Mouse (Mus musculus): ENCODE measurements around the gene Cox17. TPM values are rescaled to one million over a fixed set of nuclear protein-coding genes. Genes with fewer than 3 reads are reported as not detected.

The Cox17 gene
- polyA plus RNA-seq, 1 experiment from 2014 or later, result 337 TPM

GRCm38 (mm10) chr16:38377546-38377945 is 30.8 kb downstream of the Cox17 start:
- Histone ChIP-seq H3K4me3 (ENCODE audit: control insufficient read depth in 1 of 2, insufficient read depth in 1 of 2, low read depth in 1 of 2, low read length in 2 of 2) (no peak overlapping the region), H3K27me3 (ENCODE audit: control insufficient read depth, insufficient read depth, low read length) (no peaks in the 10 kb centered on the region), H3K36me3 (ENCODE audit: control insufficient read depth, insufficient read depth, low read length) (peaks cover 65% of the 10 kb centered on the region), H3K4me2 (ENCODE audit: low read length) (no peak overlapping the region), H3K9me3 (ENCODE audit: control insufficient read depth, low read length) (no peaks in the 10 kb centered on the region), H3K27ac (replicated peaks in 1 of 2; ENCODE audit: control insufficient read depth in 1 of 2, insufficient read depth in 1 of 2, low read depth in 2 of 2, low read length in 2 of 2) (no peak overlapping the region), H3K4me1 (ENCODE audit: control insufficient read depth in 2 of 2, insufficient read depth in 2 of 2, low read length in 2 of 2) (peaks cover 23 to 46% of the 10 kb centered on the region in 2 experiments; a peak in 3 of 4 replicates), H3K9ac (ENCODE audit: low read length) (no peak overlapping the region)
- WGBS, result 61% methylated on average over 6 of the region's 6 CpGs
- no peak for ATAC-seq (ENCODE audit: insufficient number of reproducible peaks, insufficient read depth, low FRiP score, low read depth)

GRCm38 (mm10) chr16:38378591-38378990 is 31.8 kb downstream of the Cox17 start:
- peak; percentile 23; the same call in 1 of the 2 replicates for ATAC-seq (ENCODE audit: insufficient number of reproducible peaks, insufficient read depth, low FRiP score, low read depth)
- Histone ChIP-seq H3K4me1 (ENCODE audit: control insufficient read depth in 2 of 2, insufficient read depth in 2 of 2, low read length in 2 of 2) (peaks cover 21 to 39% of the 10 kb centered on the region in 2 experiments; a peak in 3 of 4 replicates), H3K9ac (ENCODE audit: low read length) (no peak overlapping the region), H3K9me3 (ENCODE audit: control insufficient read depth, low read length) (no peaks in the 10 kb centered on the region), H3K27me3 (ENCODE audit: control insufficient read depth, insufficient read depth, low read length) (no peaks in the 10 kb centered on the region), H3K36me3 (ENCODE audit: control insufficient read depth, insufficient read depth, low read length) (peaks cover 54% of the 10 kb centered on the region), H3K4me3 (ENCODE audit: control insufficient read depth in 1 of 2, insufficient read depth in 1 of 2, low read depth in 1 of 2, low read length in 2 of 2) (no peak overlapping the region), H3K4me2 (ENCODE audit: low read length) (no peak overlapping the region), H3K27ac (replicated peaks in 1 of 2; ENCODE audit: control insufficient read depth in 1 of 2, insufficient read depth in 1 of 2, low read depth in 2 of 2, low read length in 2 of 2) (no peak overlapping the region)
- WGBS, result 74% methylated on average over 6 of the region's 6 CpGs

DNA sequence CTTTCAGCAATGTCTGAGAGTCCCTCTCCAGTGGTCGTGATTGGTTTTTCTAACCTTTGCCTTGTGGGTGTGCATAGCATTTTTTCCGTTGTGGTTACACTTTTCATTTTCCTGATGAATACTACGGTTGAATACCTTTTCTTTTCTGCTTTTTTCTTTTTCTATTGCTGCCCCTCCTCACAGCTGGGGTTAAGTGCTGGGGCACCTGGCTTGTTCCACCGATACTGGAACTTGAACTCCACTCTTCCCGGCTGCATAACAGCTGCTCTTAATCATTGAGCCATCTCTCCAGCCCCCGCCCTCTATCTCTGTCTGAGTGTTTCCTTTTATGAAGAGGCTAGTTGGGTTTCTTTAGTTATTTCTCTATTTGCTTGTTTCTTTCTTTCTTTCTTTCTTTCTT is 32.3 kb downstream of the Cox17 start:
- Histone ChIP-seq H3K27me3 (ENCODE audit: control insufficient read depth, insufficient read depth, low read length) (no peaks in the 10 kb centered on the region), H3K4me2 (ENCODE audit: low read length) (no peak overlapping the region), H3K4me1 (ENCODE audit: control insufficient read depth in 2 of 2, insufficient read depth in 2 of 2, low read length in 2 of 2) (peaks cover 17 to 34% of the 10 kb centered on the region in 2 experiments; a peak in 3 of 4 replicates), H3K36me3 (ENCODE audit: control insufficient read depth, insufficient read depth, low read length) (peaks cover 49% of the 10 kb centered on the region), H3K27ac (replicated peaks in 1 of 2; ENCODE audit: control insufficient read depth in 1 of 2, insufficient read depth in 1 of 2, low read depth in 2 of 2, low read length in 2 of 2) (no peak overlapping the region), H3K4me3 (ENCODE audit: control insufficient read depth in 1 of 2, insufficient read depth in 1 of 2, low read depth in 1 of 2, low read length in 2 of 2) (no peak overlapping the region), H3K9ac (ENCODE audit: low read length) (no peak overlapping the region), H3K9me3 (ENCODE audit: control insufficient read depth, low read length) (no peaks in the 10 kb centered on the region)
- no peak for ATAC-seq (ENCODE audit: insufficient number of reproducible peaks, insufficient read depth, low FRiP score, low read depth)
- WGBS, result 40% methylated on average over 6 of the region's 6 CpGs

- Histone ChIP-seq H3K9ac (ENCODE audit: low read length) (no peak overlapping the region), H3K9me3 (ENCODE audit: control insufficient read depth, low read length) (no peaks in the 10 kb centered on the region), H3K4me2 (ENCODE audit: low read length) (no peak overlapping the region), H3K4me3 (ENCODE audit: control insufficient read depth in 1 of 2, insufficient read depth in 1 of 2, low read depth in 1 of 2, low read length in 2 of 2) (no peak overlapping the region), H3K27me3 (ENCODE audit: control insufficient read depth, insufficient read depth, low read length) (no peaks in the 10 kb centered on the region), H3K4me1 (ENCODE audit: control insufficient read depth in 2 of 2, insufficient read depth in 2 of 2, low read length in 2 of 2) (peaks cover 15 to 30% of the 10 kb centered on the region in 2 experiments; a peak in 3 of 4 replicates), H3K27ac (replicated peaks in 1 of 2; ENCODE audit: control insufficient read depth in 1 of 2, insufficient read depth in 1 of 2, low read depth in 2 of 2, low read length in 2 of 2) (no peak overlapping the region), H3K36me3 (ENCODE audit: control insufficient read depth, insufficient read depth, low read length) (peaks cover 45% of the 10 kb centered on the region)
- no peak for ATAC-seq (ENCODE audit: insufficient number of reproducible peaks, insufficient read depth, low FRiP score, low read depth)
- 52% methylated on average over 3 of the region's 3 CpGs for WGBS
Observed at GRCm38 (mm10) chr16:38379493-38379892, 32.7 kb downstream of the Cox17 start.

DNA sequence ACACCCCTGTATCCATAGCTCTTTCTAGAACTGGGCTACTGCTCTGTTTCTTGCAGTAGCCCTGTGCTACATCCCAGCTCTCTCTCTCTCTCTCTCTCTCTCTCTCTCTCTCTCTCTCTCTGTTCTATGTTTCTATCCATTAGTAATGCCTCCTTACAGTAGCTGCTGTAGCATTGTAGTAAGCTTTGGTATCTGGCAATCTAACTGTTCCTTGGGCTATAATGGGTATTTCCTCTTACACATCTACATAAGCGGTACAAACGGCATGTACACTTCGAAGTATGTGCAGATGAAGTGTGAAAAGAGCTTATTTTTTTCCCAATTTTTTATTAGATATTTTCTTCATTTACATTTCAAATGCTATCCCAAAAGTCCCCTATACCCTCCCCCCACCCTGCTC is 33.1 kb downstream of the Cox17 start:
- WGBS, result 89% methylated on average over 3 of the region's 3 CpGs
- ATAC-seq (ENCODE audit: insufficient number of reproducible peaks, insufficient read depth, low FRiP score, low read depth), result no peak
- no peaks in the 10 kb centered on the region for H3K9me3 ChIP-seq (ENCODE audit: control insufficient read depth, low read length)

GRCm38 (mm10) chr16:38383683-38384082 is 36.9 kb downstream of the Cox17 start:
- Histone ChIP-seq H3K4me2 (ENCODE audit: low read length) (no peak overlapping the region), H3K27me3 (ENCODE audit: control insufficient read depth, insufficient read depth, low read length) (no peaks in the 10 kb centered on the region), H3K36me3 (ENCODE audit: control insufficient read depth, insufficient read depth, low read length) (peaks cover 6% of the 10 kb centered on the region), H3K27ac (replicated peaks in 1 of 2; ENCODE audit: control insufficient read depth in 1 of 2, insufficient read depth in 1 of 2, low read depth in 2 of 2, low read length in 2 of 2) (no peak overlapping the region), H3K4me3 (ENCODE audit: control insufficient read depth in 1 of 2, insufficient read depth in 1 of 2, low read depth in 1 of 2, low read length in 2 of 2) (no peak overlapping the region), H3K9ac (ENCODE audit: low read length) (no peak overlapping the region), H3K4me1 (ENCODE audit: control insufficient read depth in 2 of 2, insufficient read depth in 2 of 2, low read length in 2 of 2) (0 out of 4 replicates have a peak, but pooled peaks cover 0 to 4% of the 10 kb centered on the region in 2 experiments), H3K9me3 (ENCODE audit: control insufficient read depth, low read length) (no peaks in the 10 kb centered on the region)
- ATAC-seq (ENCODE audit: insufficient number of reproducible peaks, insufficient read depth, low FRiP score, low read depth), result no peak
- 81% methylated on average over 2 of the region's 2 CpGs for WGBS

More for the DNA sequence above, 33.1 kb downstream of the Cox17 start:
- H3K9ac ChIP-seq (ENCODE audit: low read length), result no peak overlapping the region
- H3K27me3 ChIP-seq (ENCODE audit: control insufficient read depth, insufficient read depth, low read length), result no peaks in the 10 kb centered on the region
- H3K4me2 ChIP-seq (ENCODE audit: low read length), result no peak overlapping the region
- peaks cover 12 to 26% of the 10 kb centered on the region in 2 experiments; a peak in 3 of 4 replicates for H3K4me1 ChIP-seq (ENCODE audit: control insufficient read depth in 2 of 2, insufficient read depth in 2 of 2, low read length in 2 of 2)
- no peak overlapping the region for H3K27ac ChIP-seq (replicated peaks in 1 of 2; ENCODE audit: control insufficient read depth in 1 of 2, insufficient read depth in 1 of 2, low read depth in 2 of 2, low read length in 2 of 2)
- H3K36me3 ChIP-seq (ENCODE audit: control insufficient read depth, insufficient read depth, low read length), result peaks cover 41% of the 10 kb centered on the region
- H3K4me3 ChIP-seq (ENCODE audit: control insufficient read depth in 1 of 2, insufficient read depth in 1 of 2, low read depth in 1 of 2, low read length in 2 of 2), result no peak overlapping the region

GRCm38 (mm10) chr16:38385184-38385634 is 38.4 kb downstream of the Cox17 start:
- H3K4me2 ChIP-seq (ENCODE audit: low read length), result no peak overlapping the region
- no peaks in the 10 kb centered on the region for H3K9me3 ChIP-seq (ENCODE audit: control insufficient read depth, low read length)
- ATAC-seq (ENCODE audit: insufficient number of reproducible peaks, insufficient read depth, low FRiP score, low read depth), result no peak
- H3K36me3 ChIP-seq (ENCODE audit: control insufficient read depth, insufficient read depth, low read length), result no peaks in the 10 kb centered on the region
- WGBS, result 81% methylated on average over 6 of the region's 6 CpGs
- no peaks in the 10 kb centered on the region for H3K27me3 ChIP-seq (ENCODE audit: control insufficient read depth, insufficient read depth, low read length)
- H3K9ac ChIP-seq (ENCODE audit: low read length), result no peak overlapping the region
- no peak overlapping the region for H3K27ac ChIP-seq (replicated peaks in 1 of 2; ENCODE audit: control insufficient read depth in 1 of 2, insufficient read depth in 1 of 2, low read depth in 2 of 2, low read length in 2 of 2)
- H3K4me1 ChIP-seq (ENCODE audit: control insufficient read depth in 2 of 2, insufficient read depth in 2 of 2, low read length in 2 of 2), result no peaks in the 10 kb centered on the region
- H3K4me3 ChIP-seq (ENCODE audit: control insufficient read depth in 1 of 2, insufficient read depth in 1 of 2, low read depth in 1 of 2, low read length in 2 of 2), result no peak overlapping the region

- no peaks in the 10 kb centered on the region for H3K9me3 ChIP-seq (ENCODE audit: control insufficient read depth, low read length)
- 89% methylated on average over 4 of the region's 4 CpGs for WGBS
- ATAC-seq (ENCODE audit: insufficient number of reproducible peaks, insufficient read depth, low FRiP score, low read depth), result no peak
- H3K27ac ChIP-seq (replicated peaks in 1 of 2; ENCODE audit: control insufficient read depth in 1 of 2, insufficient read depth in 1 of 2, low read depth in 2 of 2, low read length in 2 of 2), result no peak overlapping the region
- H3K4me3 ChIP-seq (ENCODE audit: control insufficient read depth in 1 of 2, insufficient read depth in 1 of 2, low read depth in 1 of 2, low read length in 2 of 2), result no peak overlapping the region
- H3K27me3 ChIP-seq (ENCODE audit: control insufficient read depth, insufficient read depth, low read length), result no peaks in the 10 kb centered on the region
- no peaks in the 10 kb centered on the region for H3K4me1 ChIP-seq (ENCODE audit: control insufficient read depth in 2 of 2, insufficient read depth in 2 of 2, low read length in 2 of 2)
- no peak overlapping the region for H3K4me2 ChIP-seq (ENCODE audit: low read length)
- H3K9ac ChIP-seq (ENCODE audit: low read length), result no peak overlapping the region
- no peaks in the 10 kb centered on the region for H3K36me3 ChIP-seq (ENCODE audit: control insufficient read depth, insufficient read depth, low read length)
Observed at GRCm38 (mm10) chr16:38385700-38386099, 38.9 kb downstream of the Cox17 start.
